Mouse (Mus musculus) kidney, adult 2 months (tissue): ENCODE results near the gene Syna.

Experiments
- CTCF ChIP-seq: fragments of 200-500 bp; conservative IDR thresholded peaks from 2 replicates; pipeline ENCODE4 v1.5.1; 2011; ENCODE audit warnings: low read depth, mild to moderate bottlenecking, control low read depth, low read length, moderate library complexity, mixed read lengths; ENCODE audit not compliant: insufficient read depth, insufficient read length
- POLR2A ChIP-seq: fragments of 200-500 bp; IDR thresholded peaks from one replicate; pipeline ENCODE4 v1.6.1; 2011; ENCODE audit warnings: low read depth, low read length, control low read depth

DNA sequence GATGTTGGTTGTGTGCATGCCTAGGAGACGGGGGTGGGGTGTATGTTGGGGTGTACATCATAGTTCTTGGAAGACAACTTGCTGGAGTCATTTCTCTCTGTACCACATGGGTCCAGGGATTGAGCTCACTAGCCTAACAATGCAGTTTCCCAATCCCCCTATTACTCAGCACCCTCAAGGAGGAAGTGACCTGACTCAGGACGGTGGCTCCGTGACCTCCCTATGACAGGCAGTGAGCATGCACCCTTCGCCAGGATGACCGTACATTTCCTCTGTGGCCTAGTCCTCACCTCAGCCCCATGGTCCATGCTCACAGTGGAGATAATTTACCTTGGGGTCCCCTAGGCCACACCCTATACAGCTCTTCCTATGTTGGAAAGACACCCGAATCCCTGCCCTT, 27.6 kb downstream of the Syna start:
- no peak for TF ChIP-seq POLR2A
- no peak for TF ChIP-seq CTCF
